Mouse (Mus musculus) limb, embryonic 13.5 days (tissue): ENCODE data around the gene Map6d1. TPM values are rescaled to one million over a fixed set of nuclear protein-coding genes. Genes with fewer than 3 reads are reported as not detected.

Source experiments
- ATAC-seq: fragments of 200-750 bp; cut with Nextera tagmentation; 2 replicates; pipeline ENCODE4 v1.8.0; 2017; ENCODE audit warnings: low read depth, moderate number of reproducible peaks, moderate TSS enrichment; ENCODE audit not compliant: low FRiP score
- H3K27ac ChIP-seq: fragments of 300-500 bp; sonication (generic); 2 replicates; pipeline ENCODE4 v1.5.1; 2015; ENCODE audit warnings: inconsistent platforms, mild to moderate bottlenecking, moderate library complexity
- H3K27me3 ChIP-seq: fragments of 300-500 bp; sonication (generic); 2 replicates; pipeline ENCODE4 v1.6.1; 2015; ENCODE audit warnings: mild to moderate bottlenecking, inconsistent platforms
- H3K36me3 ChIP-seq: fragments of 300-500 bp; sonication (generic); 2 replicates; pipeline ENCODE4 v1.6.1; 2015; ENCODE audit warnings: inconsistent platforms, mild to moderate bottlenecking, moderate library complexity
- H3K4me1 ChIP-seq: fragments of 300-500 bp; sonication (generic); 2 replicates; pipeline ENCODE4 v1.6.1; 2015; ENCODE audit warnings: inconsistent platforms
- H3K4me2 ChIP-seq: fragments of 300-500 bp; sonication (generic); replicated peaks from 2 replicates; pipeline ENCODE4 v1.6.1; 2015; ENCODE audit warnings: inconsistent platforms, mild to moderate bottlenecking, moderate library complexity
- H3K4me3 ChIP-seq: fragments of 300-500 bp; sonication (generic); 2 replicates; pipeline ENCODE4 v1.5.1; 2015; ENCODE audit warnings: moderate library complexity, mild to moderate bottlenecking, inconsistent platforms
- H3K9ac ChIP-seq: fragments of 300-500 bp; sonication (generic); 2 replicates; pipeline ENCODE4 v1.6.1; 2015; ENCODE audit warnings: mild to moderate bottlenecking, inconsistent platforms
- H3K9me3 ChIP-seq: fragments of 300-500 bp; sonication (generic); 2 replicates; pipeline ENCODE4 v1.6.1; 2016; ENCODE audit warnings: inconsistent platforms
- WGBS: fragments of 180-500 bp; shearing (Covaris S2); methylation state at CpG from one replicate; pipeline ENCODE4 v1.1.7; 2015; 5-methylcytosine and 5-hydroxymethylcytosine counted together
- polyA plus RNA-seq: library from polyadenylated mRNA; unstranded; fragments of >200 nt; fragmentation: Nextera tagmentation; extraction: Ambion mirVana; gene quantifications from 2 replicates; pipeline ENCODE4 v1.2.1, GENCODE M21; 2015

Gene Map6d1
- polyA plus RNA-seq = 1.0 and 1.1 TPM in 2 replicates

- H3K9me3 ChIP-seq = no peaks in the 10 kb centered on the region
- H3K4me1 ChIP-seq = no peaks in the 10 kb centered on the region; the same call in 1 of the 2 replicates
- WGBS = under 1% methylated on average over 90 of the region's 90 CpGs
- H3K27ac ChIP-seq = peak within 1 kb of the TSS; percentile 61
- peak within 1 kb of the TSS; percentile 73 for H3K9ac ChIP-seq
- peak within 1 kb of the TSS; percentile 63 for H3K4me3 ChIP-seq
- peak within 1 kb of the TSS; percentile 85 for H3K4me2 ChIP-seq
- H3K27me3 ChIP-seq = no peaks in the 10 kb centered on the region
- ATAC-seq = peak; percentile 87
- 0 out of 2 replicates have a peak, but pooled peaks cover 2% of the 10 kb centered on the region for H3K36me3 ChIP-seq
These were observed at the start of gene Map6d1 for GRCm38 (mm10) chr16:20240468-20241414. TSS of gene Map6d1 (minus strand) at chr16:20241358.

- no peak overlapping the region for H3K4me3 ChIP-seq
- no peak overlapping the region for H3K4me2 ChIP-seq
- H3K27me3 ChIP-seq = no peaks in the 10 kb centered on the region
- no peak overlapping the region for H3K9ac ChIP-seq
- no peak for ATAC-seq
- H3K9me3 ChIP-seq = no peaks in the 10 kb centered on the region
- no peak overlapping the region for H3K27ac ChIP-seq
- H3K4me1 ChIP-seq = no peaks in the 10 kb centered on the region
- H3K36me3 ChIP-seq = peaks cover 75% of the 10 kb centered on the region
- 85% methylated on average over 4 of the region's 4 CpGs for whole genome bisulfite sequencing
These were observed 39.1 kb upstream of the Map6d1 start for GRCm38 (mm10) chr16:20280238-20280637.

GRCm38 (mm10) chr16:20279395-20279794 is 38.2 kb upstream of the Map6d1 start:
- no peaks in the 10 kb centered on the region for H3K27me3 ChIP-seq
- no peaks in the 10 kb centered on the region for H3K9me3 ChIP-seq
- H3K36me3 ChIP-seq = peaks cover 67% of the 10 kb centered on the region
- 95% methylated on average over 5 of the region's 5 CpGs for WGBS
- no peak overlapping the region for H3K4me2 ChIP-seq
- ATAC-seq = no peak
- no peak overlapping the region for H3K4me3 ChIP-seq
- H3K27ac ChIP-seq = no peak overlapping the region
- no peaks in the 10 kb centered on the region for H3K4me1 ChIP-seq
- no peak overlapping the region for H3K9ac ChIP-seq

- Histone ChIP-seq H3K4me2 (no peak overlapping the region), H3K27ac (no peak overlapping the region), H3K27me3 (no peaks in the 10 kb centered on the region), H3K4me3 (no peak overlapping the region), H3K4me1 (no peaks in the 10 kb centered on the region), H3K9me3 (no peaks in the 10 kb centered on the region), H3K9ac (no peak overlapping the region), H3K36me3 (peaks cover 7% of the 10 kb centered on the region)
- ATAC-seq = no peak
- WGBS = 66% methylated on average over 3 of the region's 3 CpGs
These were observed 31.8 kb upstream of the Map6d1 start for GRCm38 (mm10) chr16:20272994-20273393.

GRCm38 (mm10) chr16:20271339-20271738 is 30.2 kb upstream of the Map6d1 start:
- no peak overlapping the region for H3K4me3 ChIP-seq
- ATAC-seq = no peak
- no peaks in the 10 kb centered on the region for H3K9me3 ChIP-seq
- H3K27me3 ChIP-seq = no peaks in the 10 kb centered on the region
- no peak overlapping the region for H3K4me2 ChIP-seq
- 82% methylated on average over 4 of the region's 4 CpGs for WGBS
- no peaks in the 10 kb centered on the region for H3K4me1 ChIP-seq
- H3K9ac ChIP-seq = no peak overlapping the region
- H3K36me3 ChIP-seq = no peaks in the 10 kb centered on the region
- H3K27ac ChIP-seq = no peak overlapping the region

GRCm38 (mm10) chr16:20265089-20265488 is 23.9 kb upstream of the Map6d1 start:
- Histone ChIP-seq H3K27ac (no peak overlapping the region), H3K4me3 (no peak overlapping the region), H3K9me3 (no peaks in the 10 kb centered on the region), H3K4me1 (no peaks in the 10 kb centered on the region), H3K4me2 (no peak overlapping the region), H3K36me3 (no peaks in the 10 kb centered on the region), H3K9ac (no peak overlapping the region), H3K27me3 (no peaks in the 10 kb centered on the region)
- ATAC-seq = no peak
- WGBS = 81% methylated on average over 7 of the region's 7 CpGs

GRCm38 (mm10) chr16:20257926-20258325 is 16.8 kb upstream of the Map6d1 start:
- no peak for ATAC-seq
- H3K36me3 ChIP-seq = no peaks in the 10 kb centered on the region
- WGBS = 81% methylated on average over 5 of the region's 5 CpGs

GRCm38 (mm10) chr16:20248442-20249174 is 7.5 kb upstream of the Map6d1 start:
- Histone ChIP-seq H3K27me3 (no peaks in the 10 kb centered on the region), H3K4me2 (no peak overlapping the region), H3K9me3 (no peaks in the 10 kb centered on the region), H3K4me3 (no peak overlapping the region), H3K9ac (no peak overlapping the region), H3K4me1 (no peaks in the 10 kb centered on the region), H3K36me3 (no peaks in the 10 kb centered on the region), H3K27ac (no peak overlapping the region)
- 86% methylated on average over 9 of the region's 9 CpGs for WGBS
- ATAC-seq = no peak

More at GRCm38 (mm10) chr16:20257926-20258325, 16.8 kb upstream of the Map6d1 start:
- Histone ChIP-seq H3K27me3 (no peaks in the 10 kb centered on the region), H3K4me1 (no peaks in the 10 kb centered on the region), H3K4me2 (no peak overlapping the region), H3K27ac (no peak overlapping the region), H3K9me3 (no peaks in the 10 kb centered on the region), H3K4me3 (no peak overlapping the region), H3K9ac (no peak overlapping the region)

GRCm38 (mm10) chr16:20247103-20247502 is 5.9 kb upstream of the Map6d1 start:
- no peak overlapping the region for H3K27ac ChIP-seq
- no peak for ATAC-seq
- H3K4me3 ChIP-seq = no peak overlapping the region
- H3K4me1 ChIP-seq = no peaks in the 10 kb centered on the region
- no peak overlapping the region for H3K4me2 ChIP-seq
- no peaks in the 10 kb centered on the region for H3K36me3 ChIP-seq
- H3K27me3 ChIP-seq = no peaks in the 10 kb centered on the region
- no peak overlapping the region for H3K9ac ChIP-seq
- no peaks in the 10 kb centered on the region for H3K9me3 ChIP-seq

- 90% methylated on average over 4 of the region's 4 CpGs for WGBS
- Histone ChIP-seq H3K9me3 (no peaks in the 10 kb centered on the region), H3K4me3 (no peak overlapping the region), H3K36me3 (peaks cover 13% of the 10 kb centered on the region), H3K27me3 (no peaks in the 10 kb centered on the region), H3K9ac (no peak overlapping the region), H3K27ac (no peak overlapping the region), H3K4me1 (no peaks in the 10 kb centered on the region; the same call in 1 of the 2 replicates), H3K4me2 (no peak overlapping the region)
- ATAC-seq = no peak
These were observed 2.5 kb downstream of the Map6d1 start for GRCm38 (mm10) chr16:20238646-20239045.

GRCm38 (mm10) chr16:20237426-20237825 is 3.7 kb downstream of the Map6d1 start:
- H3K27me3 ChIP-seq = no peaks in the 10 kb centered on the region
- no peak overlapping the region for H3K4me3 ChIP-seq
- H3K9ac ChIP-seq = no peak overlapping the region
- no peaks in the 10 kb centered on the region for H3K9me3 ChIP-seq
- H3K27ac ChIP-seq = no peak overlapping the region
- no peak overlapping the region for H3K4me2 ChIP-seq
- peaks cover 22% of the 10 kb centered on the region for H3K36me3 ChIP-seq
- no peaks in the 10 kb centered on the region; the same call in 1 of the 2 replicates for H3K4me1 ChIP-seq
- WGBS = 83% methylated on average over 4 of the region's 4 CpGs
- ATAC-seq = no peak

GRCm38 (mm10) chr16:20234406-20234805 is 6.8 kb downstream of the Map6d1 start:
- H3K4me3 ChIP-seq = no peak overlapping the region

More at GRCm38 (mm10) chr16:20234406-20234805, 6.8 kb downstream of the Map6d1 start:
- no peak for ATAC-seq
- Histone ChIP-seq H3K9ac (no peak overlapping the region), H3K36me3 (peaks cover 48% of the 10 kb centered on the region), H3K9me3 (no peaks in the 10 kb centered on the region), H3K4me1 (no peaks in the 10 kb centered on the region), H3K27me3 (no peaks in the 10 kb centered on the region), H3K27ac (no peak overlapping the region), H3K4me2 (no peak overlapping the region)
- WGBS = 50% methylated on average over 4 of the region's 4 CpGs
